Mouse (Mus musculus): ENCODE results near the gene Rfx3. TPM values are rescaled to one million over a fixed set of nuclear protein-coding genes. Genes with fewer than 3 reads are reported as not detected.

Rfx3 gene
- polyA plus RNA-seq, 1 experiment from 2014 or later, result 16.4 TPM

DNA sequence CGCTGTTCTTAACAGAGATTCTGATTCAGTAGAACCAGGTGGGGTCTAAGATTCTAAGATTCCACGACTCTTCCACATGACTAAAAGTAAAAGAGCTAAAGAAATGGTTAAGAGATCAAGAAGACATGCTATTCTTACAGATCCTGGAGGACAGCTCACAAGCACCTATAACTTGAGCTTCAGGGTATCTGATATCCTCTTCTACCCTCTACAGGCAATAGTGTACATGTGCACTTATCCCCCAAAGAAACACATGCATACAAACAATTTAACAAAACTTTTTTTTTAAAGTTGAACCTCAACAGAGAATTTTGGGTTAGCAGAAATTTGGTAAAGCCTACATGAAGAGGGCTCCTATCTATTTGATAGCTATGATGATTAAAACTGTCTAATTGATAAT, 79.8 kb downstream of the Rfx3 start:
- no peak overlapping the region for H3K4me2 ChIP-seq (replicated peaks; ENCODE audit: low read depth, low read length)
- no peak overlapping the region for H3K27ac ChIP-seq (ENCODE audit: low read depth, low read length)
- no peaks in the 10 kb centered on the region for H3K4me1 ChIP-seq (ENCODE audit: control insufficient read depth, insufficient read depth, low read length)
- H3K9me3 ChIP-seq (ENCODE audit: control insufficient read depth, low read length), result no peaks in the 10 kb centered on the region
- no peak overlapping the region for H3K9ac ChIP-seq (ENCODE audit: low read depth, low read length)
- H3K27me3 ChIP-seq (ENCODE audit: control insufficient read depth, insufficient read depth, low read length), result no peaks in the 10 kb centered on the region
- no peak overlapping the region for H3K4me3 ChIP-seq (ENCODE audit: low read length)
- 91% methylated on average over 2 of the region's 2 CpGs for WGBS
- ATAC-seq (ENCODE audit: low FRiP score, low TSS enrichment), result no peak
- H3K36me3 ChIP-seq (ENCODE audit: control insufficient read depth, insufficient read depth, low read length), result no peaks in the 10 kb centered on the region

DNA sequence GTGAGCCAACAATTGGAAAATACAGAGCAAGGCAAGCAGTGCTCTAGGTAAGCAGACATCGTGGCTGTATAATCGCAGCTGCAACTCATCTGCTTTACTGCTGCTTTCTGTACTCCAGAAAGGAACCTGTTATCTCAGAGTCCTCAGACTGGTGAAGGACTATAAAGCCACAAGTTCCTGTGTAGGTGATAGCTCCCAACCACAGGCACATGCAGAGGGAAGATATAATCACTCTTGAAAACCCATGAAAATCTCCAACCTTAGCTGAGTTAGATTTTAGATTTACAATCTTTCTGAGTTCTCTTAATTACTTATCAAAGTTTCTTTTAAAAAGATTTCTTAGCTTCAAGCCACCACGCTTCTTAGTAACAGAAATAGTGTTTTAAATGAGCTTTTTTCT, 84.6 kb downstream of the Rfx3 start:
- H3K4me1 ChIP-seq (ENCODE audit: control insufficient read depth, insufficient read depth, low read length), result no peaks in the 10 kb centered on the region
- no peak overlapping the region for H3K9ac ChIP-seq (ENCODE audit: low read depth, low read length)
- no peak overlapping the region for H3K4me2 ChIP-seq (replicated peaks; ENCODE audit: low read depth, low read length)
- H3K36me3 ChIP-seq (ENCODE audit: control insufficient read depth, insufficient read depth, low read length), result no peaks in the 10 kb centered on the region
- ATAC-seq (ENCODE audit: low FRiP score, low TSS enrichment), result no peak
- H3K27me3 ChIP-seq (ENCODE audit: control insufficient read depth, insufficient read depth, low read length), result no peaks in the 10 kb centered on the region
- H3K4me3 ChIP-seq (ENCODE audit: low read length), result no peak overlapping the region
- H3K27ac ChIP-seq (ENCODE audit: low read depth, low read length), result no peak overlapping the region
- WGBS, result 73% methylated on average over 3 of the region's 3 CpGs
- no peaks in the 10 kb centered on the region for H3K9me3 ChIP-seq (ENCODE audit: control insufficient read depth, low read length)

DNA sequence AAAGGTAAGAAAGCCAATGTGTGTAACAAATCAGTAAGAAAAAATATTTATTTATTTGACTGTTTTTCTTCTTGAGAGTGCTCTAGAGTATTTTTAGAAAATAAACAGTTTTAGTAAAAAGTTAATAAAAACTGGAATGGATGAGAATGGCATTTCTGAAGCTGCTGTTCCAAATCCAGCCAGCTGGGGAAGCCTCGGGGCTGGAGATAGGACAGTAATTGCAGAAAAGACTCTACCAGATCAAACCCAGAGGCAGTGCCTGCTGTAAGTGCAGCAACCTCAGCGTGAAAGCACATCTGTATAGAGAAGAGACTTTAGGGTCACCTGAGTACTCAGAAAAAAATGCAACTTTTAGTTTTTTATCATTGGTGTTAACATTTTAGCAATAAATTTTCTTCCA, 91.9 kb downstream of the Rfx3 start:
- Histone ChIP-seq H3K27me3 (ENCODE audit: control insufficient read depth, insufficient read depth, low read length) (no peaks in the 10 kb centered on the region), H3K4me2 (replicated peaks; ENCODE audit: low read depth, low read length) (no peak overlapping the region), H3K36me3 (ENCODE audit: control insufficient read depth, insufficient read depth, low read length) (no peaks in the 10 kb centered on the region), H3K27ac (ENCODE audit: low read depth, low read length) (no peak overlapping the region), H3K9me3 (ENCODE audit: control insufficient read depth, low read length) (no peaks in the 10 kb centered on the region), H3K9ac (ENCODE audit: low read depth, low read length) (no peak overlapping the region), H3K4me3 (ENCODE audit: low read length) (no peak overlapping the region), H3K4me1 (ENCODE audit: control insufficient read depth, insufficient read depth, low read length) (no peaks in the 10 kb centered on the region)
- no peak for ATAC-seq (ENCODE audit: low FRiP score, low TSS enrichment)
- 59% methylated on average over 2 of the region's 2 CpGs for WGBS

DNA sequence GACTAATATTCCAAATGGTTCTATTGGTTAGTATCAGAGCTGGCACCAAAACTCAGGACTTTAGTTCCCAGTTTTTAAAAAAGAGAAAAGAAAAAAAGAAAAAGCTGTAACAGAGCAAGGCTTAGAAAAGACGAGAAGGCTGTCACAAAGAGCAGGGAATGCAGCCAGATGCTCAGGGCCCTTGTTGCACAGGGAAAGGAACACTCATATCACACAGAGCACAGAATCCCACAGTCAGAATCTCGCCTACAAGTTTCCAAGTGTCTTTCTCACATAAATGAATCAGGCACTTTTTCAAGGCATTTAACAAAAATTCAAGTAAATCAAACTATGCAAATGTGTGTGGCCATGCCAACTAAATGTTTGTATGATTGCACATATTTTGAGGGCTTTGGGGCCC, 94.5 kb downstream of the Rfx3 start:
- no peak overlapping the region for H3K4me2 ChIP-seq (replicated peaks; ENCODE audit: low read depth, low read length)
- H3K9me3 ChIP-seq (ENCODE audit: control insufficient read depth, low read length), result no peaks in the 10 kb centered on the region
- no peaks in the 10 kb centered on the region for H3K27me3 ChIP-seq (ENCODE audit: control insufficient read depth, insufficient read depth, low read length)
- no peak overlapping the region for H3K9ac ChIP-seq (ENCODE audit: low read depth, low read length)
- no peak overlapping the region for H3K27ac ChIP-seq (ENCODE audit: low read depth, low read length)
- ATAC-seq (ENCODE audit: low FRiP score, low TSS enrichment), result no peak
- no peaks in the 10 kb centered on the region for H3K36me3 ChIP-seq (ENCODE audit: control insufficient read depth, insufficient read depth, low read length)
- 72% methylated on average over 2 of the region's 2 CpGs for WGBS
- no peaks in the 10 kb centered on the region for H3K4me1 ChIP-seq (ENCODE audit: control insufficient read depth, insufficient read depth, low read length)
- H3K4me3 ChIP-seq (ENCODE audit: low read length), result no peak overlapping the region

DNA sequence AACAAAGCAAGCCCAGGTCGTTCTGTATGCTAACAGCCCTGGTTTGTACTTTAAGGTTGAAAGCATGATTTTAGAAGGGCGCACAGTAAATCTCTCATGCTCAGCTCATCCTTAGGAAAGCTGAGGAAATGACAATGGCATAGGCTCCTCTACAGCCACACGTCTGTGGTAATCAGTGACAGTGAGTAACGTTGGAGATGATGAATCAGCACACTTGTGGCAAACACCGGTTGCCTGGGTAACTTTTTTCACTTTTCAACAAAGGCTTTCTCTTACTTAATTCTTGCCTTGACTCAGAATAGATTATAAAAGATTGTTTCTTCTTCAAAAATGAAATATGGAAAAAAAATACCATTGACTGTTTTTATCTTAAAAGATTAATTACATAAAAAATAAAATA, 104.0 kb downstream of the Rfx3 start:
- no peak overlapping the region for H3K4me3 ChIP-seq (ENCODE audit: low read length)
- H3K4me2 ChIP-seq (replicated peaks; ENCODE audit: low read depth, low read length), result no peak overlapping the region
- 74% methylated on average over 5 of the region's 5 CpGs for WGBS
- ATAC-seq (ENCODE audit: low FRiP score, low TSS enrichment), result no peak
- H3K36me3 ChIP-seq (ENCODE audit: control insufficient read depth, insufficient read depth, low read length), result no peaks in the 10 kb centered on the region
- no peaks in the 10 kb centered on the region for H3K27me3 ChIP-seq (ENCODE audit: control insufficient read depth, insufficient read depth, low read length)
- no peaks in the 10 kb centered on the region for H3K9me3 ChIP-seq (ENCODE audit: control insufficient read depth, low read length)
- no peak overlapping the region for H3K9ac ChIP-seq (ENCODE audit: low read depth, low read length)
- no peak overlapping the region for H3K27ac ChIP-seq (ENCODE audit: low read depth, low read length)
- 0 out of 2 replicates have a peak, but pooled peaks cover 5% of the 10 kb centered on the region for H3K4me1 ChIP-seq (ENCODE audit: control insufficient read depth, insufficient read depth, low read length)

DNA sequence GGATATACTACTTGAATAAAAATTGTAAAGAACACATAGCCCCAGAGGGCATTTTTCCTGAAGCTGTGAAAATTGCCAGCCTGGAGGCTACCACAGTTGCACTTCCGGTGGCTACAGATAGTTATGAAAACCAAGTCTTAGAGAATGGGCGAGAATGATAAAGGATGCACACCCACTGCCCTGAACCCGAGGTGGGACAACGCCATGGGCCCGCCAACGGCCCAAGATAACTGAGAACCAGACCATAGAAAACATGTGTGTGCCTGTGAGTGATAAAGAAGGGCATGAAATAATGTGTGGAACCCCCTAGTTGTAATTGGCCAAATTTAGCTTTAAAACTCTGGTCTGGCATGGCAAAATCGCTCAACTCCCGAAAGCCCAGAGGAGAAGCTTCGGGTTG, 105.0 kb downstream of the Rfx3 start:
- H3K9me3 ChIP-seq (ENCODE audit: control insufficient read depth, low read length), result no peaks in the 10 kb centered on the region
- H3K4me1 ChIP-seq (ENCODE audit: control insufficient read depth, insufficient read depth, low read length), result 0 out of 2 replicates have a peak, but pooled peaks cover 5% of the 10 kb centered on the region
- ATAC-seq (ENCODE audit: low FRiP score, low TSS enrichment), result no peak
- no peak overlapping the region for H3K9ac ChIP-seq (ENCODE audit: low read depth, low read length)
- no peak overlapping the region for H3K4me3 ChIP-seq (ENCODE audit: low read length)
- 90% methylated on average over 9 of the region's 9 CpGs for WGBS
- H3K27ac ChIP-seq (ENCODE audit: low read depth, low read length), result no peak overlapping the region
- H3K36me3 ChIP-seq (ENCODE audit: control insufficient read depth, insufficient read depth, low read length), result no peaks in the 10 kb centered on the region
- no peak overlapping the region for H3K4me2 ChIP-seq (replicated peaks; ENCODE audit: low read depth, low read length)
- no peaks in the 10 kb centered on the region for H3K27me3 ChIP-seq (ENCODE audit: control insufficient read depth, insufficient read depth, low read length)

DNA sequence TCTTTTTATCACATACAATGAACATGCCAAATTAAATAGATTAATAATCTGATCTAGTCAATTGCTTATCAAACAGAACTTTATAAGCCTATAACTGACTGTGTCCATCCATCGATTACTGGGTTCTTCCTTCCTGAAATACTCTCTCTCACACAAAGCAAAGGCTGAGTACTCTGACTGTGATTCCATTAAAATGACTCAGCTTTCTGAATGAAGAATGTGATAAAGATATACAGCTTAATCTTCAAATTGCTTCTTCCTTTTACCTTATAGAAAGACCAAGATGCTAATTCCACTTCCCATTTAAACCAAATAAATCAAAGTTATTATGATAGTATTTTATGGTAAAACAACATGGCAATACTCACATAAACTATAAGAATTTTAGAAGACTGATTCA, 105.8 kb downstream of the Rfx3 start:
- Histone ChIP-seq H3K27ac (ENCODE audit: low read depth, low read length) (no peak overlapping the region), H3K9ac (ENCODE audit: low read depth, low read length) (no peak overlapping the region), H3K9me3 (ENCODE audit: control insufficient read depth, low read length) (no peaks in the 10 kb centered on the region), H3K4me2 (replicated peaks; ENCODE audit: low read depth, low read length) (no peak overlapping the region), H3K4me3 (ENCODE audit: low read length) (no peak overlapping the region), H3K36me3 (ENCODE audit: control insufficient read depth, insufficient read depth, low read length) (no peaks in the 10 kb centered on the region), H3K4me1 (ENCODE audit: control insufficient read depth, insufficient read depth, low read length) (0 out of 2 replicates have a peak, but pooled peaks cover 5% of the 10 kb centered on the region), H3K27me3 (ENCODE audit: control insufficient read depth, insufficient read depth, low read length) (no peaks in the 10 kb centered on the region)
- ATAC-seq (ENCODE audit: low FRiP score, low TSS enrichment), result no peak
- 88% methylated on average over 1 of the region's 1 CpGs for WGBS

DNA sequence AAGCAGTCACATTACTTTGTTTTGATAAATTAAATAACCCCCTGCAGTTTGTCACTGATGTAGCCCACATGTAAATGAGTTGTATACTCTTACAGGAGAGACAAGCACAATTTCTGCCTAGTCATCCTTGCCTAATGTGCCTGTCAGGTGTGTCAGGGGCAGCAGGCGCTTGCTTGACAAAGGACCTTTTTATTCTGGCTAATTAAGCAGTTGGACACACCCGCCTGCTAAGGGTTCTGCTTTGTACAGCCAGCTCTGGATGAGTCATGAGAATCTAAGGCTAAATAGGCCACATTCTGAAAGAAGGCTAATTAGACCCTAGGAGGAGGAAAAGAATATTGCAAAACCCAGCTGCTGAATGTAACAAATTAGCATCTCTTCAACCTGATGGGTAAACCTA, 106.3 kb downstream of the Rfx3 start:
- no peak for ATAC-seq (ENCODE audit: low FRiP score, low TSS enrichment)
- no peak overlapping the region for H3K4me3 ChIP-seq (ENCODE audit: low read length)
- H3K27me3 ChIP-seq (ENCODE audit: control insufficient read depth, insufficient read depth, low read length), result no peaks in the 10 kb centered on the region
- H3K9me3 ChIP-seq (ENCODE audit: control insufficient read depth, low read length), result no peaks in the 10 kb centered on the region
- no peak overlapping the region for H3K9ac ChIP-seq (ENCODE audit: low read depth, low read length)
- H3K4me1 ChIP-seq (ENCODE audit: control insufficient read depth, insufficient read depth, low read length), result 0 out of 2 replicates have a peak, but pooled peaks cover 5% of the 10 kb centered on the region
- no peak overlapping the region for H3K27ac ChIP-seq (ENCODE audit: low read depth, low read length)
- 57% methylated on average over 2 of the region's 2 CpGs for WGBS
- no peak overlapping the region for H3K4me2 ChIP-seq (replicated peaks; ENCODE audit: low read depth, low read length)
- no peaks in the 10 kb centered on the region for H3K36me3 ChIP-seq (ENCODE audit: control insufficient read depth, insufficient read depth, low read length)

DNA sequence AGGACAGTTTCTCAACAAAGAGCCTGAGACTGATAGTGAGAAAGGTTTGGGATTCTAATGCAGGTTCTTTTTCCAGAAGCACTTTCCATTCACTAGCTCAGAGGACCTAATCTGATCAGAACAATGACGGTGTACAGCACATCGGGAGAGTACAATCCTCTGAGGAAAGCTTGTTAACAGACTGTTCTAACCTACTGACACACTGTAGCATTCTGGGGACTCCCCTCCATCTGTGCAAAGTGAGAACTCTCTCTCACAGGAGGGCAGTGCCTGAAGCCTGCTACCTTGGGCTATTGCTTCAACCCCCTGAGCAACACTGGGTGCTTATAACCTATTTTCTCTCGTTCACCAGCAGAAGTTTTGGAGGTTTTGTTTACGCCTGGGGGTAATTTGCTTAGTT, 106.8 kb downstream of the Rfx3 start:
- no peaks in the 10 kb centered on the region for H3K27me3 ChIP-seq (ENCODE audit: control insufficient read depth, insufficient read depth, low read length)
- WGBS, result 65% methylated on average over 4 of the region's 4 CpGs
- no peak overlapping the region for H3K4me2 ChIP-seq (replicated peaks; ENCODE audit: low read depth, low read length)

DNA sequence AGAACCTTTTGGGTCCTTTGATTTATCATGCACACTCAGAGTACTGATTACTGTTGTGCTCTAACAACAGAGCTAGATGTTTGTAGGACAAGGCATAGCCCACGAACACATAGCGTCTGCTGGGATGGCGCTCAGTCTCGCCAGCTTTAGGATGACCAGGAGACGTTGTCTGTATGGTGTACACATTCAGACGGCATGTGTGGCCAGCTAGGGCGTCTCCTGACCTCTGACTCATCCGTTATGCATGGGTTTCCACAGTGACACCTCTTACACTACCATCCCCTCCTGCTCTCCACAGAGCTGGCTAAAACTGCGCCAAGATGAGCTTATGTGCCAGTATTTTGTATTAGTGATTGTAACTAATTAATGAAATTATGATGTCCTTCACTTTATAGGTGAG, 108.4 kb downstream of the Rfx3 start:
- ATAC-seq (ENCODE audit: low FRiP score, low TSS enrichment), result no peak
- no peaks in the 10 kb centered on the region for H3K36me3 ChIP-seq (ENCODE audit: control insufficient read depth, insufficient read depth, low read length)
- no peak overlapping the region for H3K4me2 ChIP-seq (replicated peaks; ENCODE audit: low read depth, low read length)
- no peaks in the 10 kb centered on the region for H3K9me3 ChIP-seq (ENCODE audit: control insufficient read depth, low read length)
- 61% methylated on average over 9 of the region's 9 CpGs for WGBS
- no peak overlapping the region for H3K4me3 ChIP-seq (ENCODE audit: low read length)
- no peaks in the 10 kb centered on the region for H3K27me3 ChIP-seq (ENCODE audit: control insufficient read depth, insufficient read depth, low read length)
- H3K9ac ChIP-seq (ENCODE audit: low read depth, low read length), result no peak overlapping the region
- 0 out of 2 replicates have a peak, but pooled peaks cover 5% of the 10 kb centered on the region for H3K4me1 ChIP-seq (ENCODE audit: control insufficient read depth, insufficient read depth, low read length)
- no peak overlapping the region for H3K27ac ChIP-seq (ENCODE audit: low read depth, low read length)

More for the DNA sequence above, 106.8 kb downstream of the Rfx3 start:
- Histone ChIP-seq H3K9me3 (ENCODE audit: control insufficient read depth, low read length) (no peaks in the 10 kb centered on the region), H3K27ac (ENCODE audit: low read depth, low read length) (no peak overlapping the region), H3K4me3 (ENCODE audit: low read length) (no peak overlapping the region), H3K9ac (ENCODE audit: low read depth, low read length) (no peak overlapping the region), H3K4me1 (ENCODE audit: control insufficient read depth, insufficient read depth, low read length) (0 out of 2 replicates have a peak, but pooled peaks cover 5% of the 10 kb centered on the region), H3K36me3 (ENCODE audit: control insufficient read depth, insufficient read depth, low read length) (no peaks in the 10 kb centered on the region)
- no peak for ATAC-seq (ENCODE audit: low FRiP score, low TSS enrichment)
